Mouse (Mus musculus): ENCODE data around the gene Tagln2. TPM values are rescaled to one million over a fixed set of nuclear protein-coding genes. Genes with fewer than 3 reads are reported as not detected.

Tagln2 gene
- polyA plus RNA-seq, 1 experiment from 2014 or later: 323 TPM

DNA sequence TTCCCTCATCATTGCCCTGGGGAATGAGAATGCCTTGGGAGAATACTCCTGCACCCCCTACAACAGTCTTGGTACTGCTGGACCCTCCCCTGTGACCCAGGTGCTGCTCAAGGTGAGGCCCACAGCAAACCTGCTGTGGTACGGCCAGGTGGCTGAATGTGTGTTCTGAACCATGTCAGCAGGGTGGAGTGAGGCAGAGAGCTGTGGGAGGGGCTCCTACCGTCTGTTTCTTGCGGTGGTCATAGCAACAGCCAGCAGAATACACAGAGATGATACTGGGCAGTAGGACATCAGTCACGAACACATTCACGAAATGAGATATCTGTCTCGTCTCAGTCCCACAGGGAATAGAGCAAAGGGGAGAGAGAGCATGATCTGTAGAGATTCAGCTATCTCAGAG, 6.3 kb upstream of the Tagln2 start:
- Histone ChIP-seq H3K27ac (ENCODE audit: low read length) (no peak overlapping the region), H3K36me3 (ENCODE audit: control insufficient read depth, insufficient read depth) (no peaks in the 10 kb centered on the region), H3K9ac (ENCODE audit: low read length) (no peak overlapping the region), H3K4me3 (ENCODE audit: low read length) (no peak overlapping the region), H3K4me1 (ENCODE audit: control insufficient read depth, insufficient read depth, low read length) (peaks cover 3% of the 10 kb centered on the region; the same call in 1 of the 2 replicates), H3K9me3 (replicated peaks; ENCODE audit: control insufficient read depth, low read length) (no peaks in the 10 kb centered on the region), H3K27me3 (ENCODE audit: control insufficient read depth, insufficient read depth, low read length) (no peaks in the 10 kb centered on the region), H3K4me2 (ENCODE audit: low read depth, low read length) (no peak overlapping the region)
- WGBS: 55% methylated on average over 6 of the region's 6 CpGs
- ATAC-seq (replicated peaks; ENCODE audit: extremely low read depth, insufficient read depth, low FRiP score): no peak

- Histone ChIP-seq H3K4me2 (ENCODE audit: low read depth, low read length) (no peak overlapping the region), H3K27me3 (ENCODE audit: control insufficient read depth, insufficient read depth, low read length) (no peaks in the 10 kb centered on the region), H3K4me1 (ENCODE audit: control insufficient read depth, insufficient read depth, low read length) (peaks cover 5% of the 10 kb centered on the region; the same call in 1 of the 2 replicates), H3K9me3 (replicated peaks; ENCODE audit: control insufficient read depth, low read length) (no peaks in the 10 kb centered on the region), H3K9ac (ENCODE audit: low read length) (no peak overlapping the region), H3K27ac (ENCODE audit: low read length) (no peak overlapping the region), H3K36me3 (ENCODE audit: control insufficient read depth, insufficient read depth) (no peaks in the 10 kb centered on the region), H3K4me3 (ENCODE audit: low read length) (no peak overlapping the region)
- 76% methylated on average over 17 of the region's 17 CpGs for WGBS
- no peak for ATAC-seq (replicated peaks; ENCODE audit: extremely low read depth, insufficient read depth, low FRiP score)
Measured at GRCm38 (mm10) chr1:172496030-172496429, 3.8 kb upstream of the Tagln2 start.

- Histone ChIP-seq H3K4me2 (ENCODE audit: low read depth, low read length) (no peak overlapping the region), H3K4me1 (ENCODE audit: control insufficient read depth, insufficient read depth, low read length) (peaks cover 13% of the 10 kb centered on the region), H3K9ac (ENCODE audit: low read length) (no peak overlapping the region), H3K4me3 (ENCODE audit: low read length) (no peak overlapping the region), H3K27me3 (ENCODE audit: control insufficient read depth, insufficient read depth, low read length) (no peaks in the 10 kb centered on the region), H3K27ac (ENCODE audit: low read length) (no peak overlapping the region), H3K9me3 (replicated peaks; ENCODE audit: control insufficient read depth, low read length) (no peaks in the 10 kb centered on the region), H3K36me3 (ENCODE audit: control insufficient read depth, insufficient read depth) (no peaks in the 10 kb centered on the region)
- no peak for ATAC-seq (replicated peaks; ENCODE audit: extremely low read depth, insufficient read depth, low FRiP score)
- WGBS: 72% methylated on average over 10 of the region's 10 CpGs
Measured at GRCm38 (mm10) chr1:172497428-172497827, 2.4 kb upstream of the Tagln2 start.

- Histone ChIP-seq H3K27me3 (ENCODE audit: control insufficient read depth, insufficient read depth, low read length) (no peaks in the 10 kb centered on the region), H3K9me3 (replicated peaks; ENCODE audit: control insufficient read depth, low read length) (no peaks in the 10 kb centered on the region), H3K4me2 (ENCODE audit: low read depth, low read length) (peak overlapping the region; percentile 67), H3K4me3 (ENCODE audit: low read length) (peak overlapping the region; percentile 65), H3K9ac (ENCODE audit: low read length) (peak overlapping the region; percentile 74), H3K4me1 (ENCODE audit: control insufficient read depth, insufficient read depth, low read length) (peaks cover 37% of the 10 kb centered on the region), H3K36me3 (ENCODE audit: control insufficient read depth, insufficient read depth) (peaks cover 11% of the 10 kb centered on the region), H3K27ac (ENCODE audit: low read length) (peak overlapping the region; percentile 69)
- peak; percentile 60 for ATAC-seq (replicated peaks; ENCODE audit: extremely low read depth, insufficient read depth, low FRiP score)
- under 1% methylated on average over 56 of the region's 56 CpGs for WGBS
Measured at GRCm38 (mm10) chr1:172500451-172501370, 864 bp downstream of the Tagln2 start.

GRCm38 (mm10) chr1:172501371-172502144, 1.7 kb downstream of the Tagln2 start:
- H3K27ac ChIP-seq (ENCODE audit: low read length): peak overlapping the region; percentile 69
- peak; percentile 38 for ATAC-seq (replicated peaks; ENCODE audit: extremely low read depth, insufficient read depth, low FRiP score)
- no peaks in the 10 kb centered on the region for H3K9me3 ChIP-seq (replicated peaks; ENCODE audit: control insufficient read depth, low read length)
- peak overlapping the region; percentile 67 for H3K4me2 ChIP-seq (ENCODE audit: low read depth, low read length)
- H3K36me3 ChIP-seq (ENCODE audit: control insufficient read depth, insufficient read depth): peaks cover 19% of the 10 kb centered on the region
- H3K4me1 ChIP-seq (ENCODE audit: control insufficient read depth, insufficient read depth, low read length): peaks cover 37% of the 10 kb centered on the region
- peak overlapping the region; percentile 65 for H3K4me3 ChIP-seq (ENCODE audit: low read length)
- peak overlapping the region; percentile 74 for H3K9ac ChIP-seq (ENCODE audit: low read length)
- no peaks in the 10 kb centered on the region for H3K27me3 ChIP-seq (ENCODE audit: control insufficient read depth, insufficient read depth, low read length)
- 23% methylated on average over 13 of the region's 13 CpGs for WGBS

- no peak for ATAC-seq (replicated peaks; ENCODE audit: extremely low read depth, insufficient read depth, low FRiP score)
- Histone ChIP-seq H3K9ac (ENCODE audit: low read length) (peak overlapping the region; percentile 74), H3K4me3 (ENCODE audit: low read length) (peak overlapping the region; percentile 65), H3K4me1 (ENCODE audit: control insufficient read depth, insufficient read depth, low read length) (peaks cover 39% of the 10 kb centered on the region), H3K9me3 (replicated peaks; ENCODE audit: control insufficient read depth, low read length) (no peaks in the 10 kb centered on the region), H3K27me3 (ENCODE audit: control insufficient read depth, insufficient read depth, low read length) (no peaks in the 10 kb centered on the region), H3K4me2 (ENCODE audit: low read depth, low read length) (peak overlapping the region; percentile 67), H3K36me3 (ENCODE audit: control insufficient read depth, insufficient read depth) (peaks cover 28% of the 10 kb centered on the region), H3K27ac (ENCODE audit: low read length) (peak overlapping the region; percentile 69)
- WGBS: 38% methylated on average over 12 of the region's 13 CpGs
Measured at GRCm38 (mm10) chr1:172502145-172503110, 2.6 kb downstream of the Tagln2 start.

DNA sequence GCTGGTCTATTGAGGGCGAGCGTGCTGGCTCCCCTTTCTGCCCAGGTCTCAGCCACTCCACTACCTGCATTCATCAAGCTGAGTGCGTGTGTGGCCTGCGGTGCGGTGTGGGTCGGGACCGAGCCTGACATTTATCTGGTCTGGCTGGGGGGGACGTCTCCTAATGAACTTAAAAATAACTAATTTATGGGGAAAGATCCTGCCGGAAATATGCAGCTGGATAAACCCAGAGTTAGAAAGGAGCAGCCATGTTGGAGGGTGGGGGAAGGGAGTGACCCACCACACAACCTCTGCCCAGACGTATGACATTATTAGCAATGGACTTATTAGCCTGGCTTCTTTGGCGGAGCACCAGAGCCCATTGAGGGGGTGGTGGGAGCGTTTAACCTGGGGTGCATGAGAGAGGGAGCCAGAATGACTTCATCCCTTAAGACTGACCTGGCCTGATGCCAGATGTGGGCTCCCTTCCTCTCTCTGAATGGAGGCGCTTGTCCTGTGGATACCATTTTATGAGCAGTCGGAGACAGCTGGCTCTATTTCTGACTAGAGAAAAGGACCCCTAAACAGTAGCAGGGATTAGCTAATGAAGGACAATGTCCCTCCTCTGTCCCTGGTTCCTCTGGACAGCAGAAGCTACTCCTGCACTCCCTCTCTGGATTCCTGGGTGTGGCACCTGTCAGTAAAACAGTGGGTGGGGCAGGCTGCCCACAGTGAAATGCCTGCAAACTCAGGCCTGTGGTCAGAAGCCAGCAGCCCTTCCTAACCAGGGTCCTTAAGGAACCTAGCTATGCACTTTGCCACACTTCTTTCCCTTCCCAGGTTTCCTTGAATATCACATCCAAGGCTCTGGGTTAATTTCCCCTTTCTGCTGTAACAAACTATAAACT, 3.5 kb downstream of the Tagln2 start:
- H3K9ac ChIP-seq (ENCODE audit: low read length): peak overlapping the region; percentile 74
- H3K4me1 ChIP-seq (ENCODE audit: control insufficient read depth, insufficient read depth, low read length): peaks cover 44% of the 10 kb centered on the region
- WGBS: 28% methylated on average over 14 of the region's 14 CpGs

More for the DNA sequence above, 3.5 kb downstream of the Tagln2 start:
- no peaks in the 10 kb centered on the region for H3K27me3 ChIP-seq (ENCODE audit: control insufficient read depth, insufficient read depth, low read length)
- no peaks in the 10 kb centered on the region for H3K9me3 ChIP-seq (replicated peaks; ENCODE audit: control insufficient read depth, low read length)
- no peak for ATAC-seq (replicated peaks; ENCODE audit: extremely low read depth, insufficient read depth, low FRiP score)
- peaks cover 33% of the 10 kb centered on the region for H3K36me3 ChIP-seq (ENCODE audit: control insufficient read depth, insufficient read depth)
- H3K27ac ChIP-seq (ENCODE audit: low read length): peak overlapping the region; percentile 69
- H3K4me2 ChIP-seq (ENCODE audit: low read depth, low read length): peak overlapping the region; percentile 67
- peak overlapping the region; percentile 65 for H3K4me3 ChIP-seq (ENCODE audit: low read length)

Measured in heart, embryonic 16.5 days (tissue).